Mouse (Mus musculus) megakaryocyte, embryonic 14.5 days (primary cell): ENCODE data around the gene Irgm2.
"Not testable (repeated sequence)": the region's sequence is repeated elsewhere in the genome, so short reads cannot be mapped to it uniquely, and the experiment has no call there.

Experiments used
- FLI1 ChIP-seq: IDR thresholded peaks from 2 replicates; pipeline ENCODE4 v1.6.1; 2012; ENCODE audit warnings: low read length, inconsistent platforms, mixed read lengths
- GATA1 ChIP-seq: IDR thresholded peaks from 3 replicates; pipeline ENCODE4 v1.6.1; 2012; ENCODE audit warnings: mixed read lengths, low read length, inconsistent platforms, borderline replicate concordance

DNA sequence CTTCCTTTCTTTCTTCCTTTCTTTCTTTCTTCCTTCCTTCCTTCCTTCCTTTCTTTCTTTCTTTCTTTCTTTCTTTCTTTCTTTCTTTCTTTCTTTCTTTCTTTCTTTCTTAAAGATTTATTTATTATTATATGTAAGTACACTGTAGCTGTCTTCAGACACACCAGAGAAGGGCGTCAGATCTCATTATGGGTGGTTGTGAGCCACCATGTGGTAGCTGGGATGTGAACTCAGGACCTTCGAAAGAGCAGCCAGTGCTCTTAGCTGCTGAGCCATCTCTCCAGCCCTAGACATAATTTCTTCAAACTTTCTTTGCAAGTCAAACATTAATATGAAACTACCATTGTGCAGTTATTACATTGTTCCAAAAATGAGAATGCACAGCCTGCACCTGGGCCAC is 25.5 kb downstream of the Irgm2 start:
- not testable (repeated sequence) for TF ChIP-seq GATA1, FLI1
